Mouse (Mus musculus) lung, postnatal 0 days (tissue): ENCODE results near the gene Smtnl1. TPM values are rescaled to one million over a fixed set of nuclear protein-coding genes. Genes with fewer than 3 reads are reported as not detected.
A peak's percentile ranks its signal among the peaks of the same experiment; 100 is the strongest.
"Not testable (repeated sequence)": the region's sequence is repeated elsewhere in the genome, so short reads cannot be mapped to it uniquely, and the experiment has no call there.

Source experiments
- ATAC-seq: fragments of 200-750 bp; cut with Nextera tagmentation; 2 replicates; pipeline ENCODE4 v1.8.0; 2017; ENCODE audit warnings: moderate library complexity
- DNase-seq: peaks from one replicate; pipeline ENCODE4 v3.0.0-alpha.2; 2016; ENCODE audit warnings: low spot score
- H3K27ac ChIP-seq: fragments of 300-500 bp; sonication (generic); 2 replicates; pipeline ENCODE4 v1.5.1; 2014; ENCODE audit warnings: antibody characterized with exemption, mild to moderate bottlenecking, low read length, mixed read lengths
- H3K27me3 ChIP-seq: fragments of 300-500 bp; sonication (generic); replicated peaks from 2 replicates; pipeline ENCODE4 v1.6.1; 2014; ENCODE audit warnings: low read length, mixed read lengths; ENCODE audit not compliant: insufficient read depth
- H3K36me3 ChIP-seq: fragments of 300-500 bp; sonication (generic); 2 replicates; pipeline ENCODE4 v1.6.1; 2014; ENCODE audit warnings: low read length, mixed read lengths; ENCODE audit not compliant: insufficient read depth
- H3K4me1 ChIP-seq: fragments of 300-500 bp; sonication (generic); 2 replicates; pipeline ENCODE4 v1.6.1; 2014; ENCODE audit warnings: antibody characterized with exemption, low read depth, low read length, mixed read lengths; ENCODE audit not compliant: insufficient read depth
- H3K4me2 ChIP-seq: fragments of 300-500 bp; sonication (generic); replicated peaks from 2 replicates; pipeline ENCODE4 v1.6.1; 2014; ENCODE audit warnings: low read depth, mild to moderate bottlenecking, low read length, moderate library complexity, mixed read lengths
- H3K4me3 ChIP-seq: fragments of 300-500 bp; sonication (generic); 2 replicates; pipeline ENCODE4 v1.5.1; 2014; ENCODE audit warnings: low read depth, low read length
- H3K9ac ChIP-seq: fragments of 300-500 bp; sonication (generic); replicated peaks from 2 replicates; pipeline ENCODE4 v1.6.1; 2014; ENCODE audit warnings: low read depth, mild to moderate bottlenecking
- H3K9me3 ChIP-seq: fragments of 300-500 bp; sonication (generic); 2 replicates; pipeline ENCODE4 v1.6.1; 2016; ENCODE audit warnings: low read length, mixed read lengths
- CTCF ChIP-seq: IDR thresholded peaks from 2 replicates; pipeline ENCODE4 v1.5.1; 2016; ENCODE audit warnings: antibody characterized with exemption, mild to moderate bottlenecking
- EP300 ChIP-seq: IDR thresholded peaks from 2 replicates; pipeline ENCODE4 v1.6.1; 2016; ENCODE audit warnings: antibody characterized with exemption, mild to moderate bottlenecking, control low read depth
- WGBS: fragments of 180-500 bp; shearing (Covaris S2); extraction: QIAGEN DNeasy Blood & Tissue Kit; methylation state at CpG from one replicate; pipeline ENCODE4 v1.1.7; 2014; 5-methylcytosine and 5-hydroxymethylcytosine counted together
- polyA plus RNA-seq: library from polyadenylated mRNA; unstranded; fragments of >200 nt; fragmentation: Nextera tagmentation; extraction: Ambion mirVana; gene quantifications from 2 replicates; pipeline ENCODE4 v1.2.1, GENCODE M21; 2015

The Smtnl1 gene
- polyA plus RNA-seq, 1 experiment from 2014 or later: 0.53 TPM

DNA sequence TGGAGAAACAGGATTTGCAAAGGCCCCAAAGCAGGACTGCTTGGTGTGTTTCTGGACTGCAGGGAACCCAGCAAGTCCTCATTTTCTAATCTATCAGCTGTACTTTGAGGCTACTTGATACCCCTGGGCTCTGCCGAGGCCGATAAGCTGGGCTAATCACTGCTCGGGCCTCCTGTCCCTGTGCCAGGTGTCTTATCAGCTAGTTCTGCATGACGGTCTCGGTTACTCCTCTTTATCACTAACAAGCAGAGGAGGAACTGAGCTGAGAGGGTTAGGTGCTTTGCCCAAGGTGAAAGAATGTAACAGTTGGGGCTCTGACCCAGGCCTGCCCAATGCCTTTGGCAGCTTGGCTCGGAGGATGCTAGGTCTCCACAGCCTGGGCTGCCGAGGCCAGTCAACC lies 10.6 kb downstream of the Smtnl1 start:
- H3K27ac ChIP-seq: no peak overlapping the region
- H3K4me1 ChIP-seq: no peaks in the 10 kb centered on the region
- H3K4me2 ChIP-seq: no peak overlapping the region
- no peak overlapping the region for H3K4me3 ChIP-seq
- H3K9me3 ChIP-seq: no peaks in the 10 kb centered on the region
- no peaks in the 10 kb centered on the region for H3K27me3 ChIP-seq
- TF ChIP-seq EP300: no peak
- no peak for TF ChIP-seq CTCF
- no peak overlapping the region for H3K9ac ChIP-seq
- ATAC-seq: peak; percentile 33
- DNase-seq: no peak
- 43% methylated on average over 7 of the region's 7 CpGs for WGBS
- peaks cover 7% of the 10 kb centered on the region; the same call in 1 of the 2 replicates for H3K36me3 ChIP-seq

GRCm38 (mm10) chr2:84810886-84811577 lies 11.4 kb downstream of the Smtnl1 start:
- 0 out of 2 replicates have a peak, but pooled peaks have one; percentile 17 for TF ChIP-seq EP300
- TF ChIP-seq CTCF: peak; percentile 88
- Histone ChIP-seq H3K36me3 (peaks cover 7% of the 10 kb centered on the region; the same call in 1 of the 2 replicates), H3K9me3 (no peaks in the 10 kb centered on the region), H3K4me1 (no peaks in the 10 kb centered on the region), H3K27ac (no peak overlapping the region), H3K4me3 (peak overlapping the region; percentile 25), H3K27me3 (no peaks in the 10 kb centered on the region), H3K9ac (0 out of 2 replicates have a peak overlapping the region, but pooled peaks have one; percentile 8), H3K4me2 (peak overlapping the region; percentile 60)
- DNase-seq (peak; percentile 94), ATAC-seq (peak; percentile 87)
- 24% methylated on average over 26 of the region's 26 CpGs for WGBS

DNA sequence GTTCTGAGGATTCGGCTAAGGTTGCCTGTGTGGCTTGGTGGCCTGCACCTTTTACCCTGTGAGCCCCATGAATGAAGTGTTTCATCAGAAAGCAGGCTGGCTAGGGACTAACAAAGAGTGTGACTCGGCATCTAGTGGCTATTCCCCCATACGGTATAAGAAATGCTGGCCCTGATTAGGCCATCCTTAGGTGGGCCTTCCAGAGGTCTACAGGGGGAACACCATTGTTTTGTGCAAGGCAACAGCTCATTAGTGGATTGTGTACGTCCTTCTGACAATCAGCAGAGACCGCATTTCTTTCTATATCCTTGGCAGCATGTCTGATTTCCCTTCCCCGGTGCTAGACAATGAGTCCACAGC lies 11.9 kb downstream of the Smtnl1 start:
- DNase-seq: no peak
- ATAC-seq: 0 out of 2 replicates have a peak, but pooled peaks have one; percentile 5
- 76% methylated on average over 6 of the region's 6 CpGs for WGBS
- Histone ChIP-seq H3K9me3 (no peaks in the 10 kb centered on the region), H3K36me3 (peaks cover 7% of the 10 kb centered on the region; the same call in 1 of the 2 replicates), H3K4me1 (no peaks in the 10 kb centered on the region), H3K4me2 (peak overlapping the region; percentile 60; the same call in 1 of the 2 replicates), H3K27ac (no peak overlapping the region), H3K9ac (no peak overlapping the region), H3K27me3 (no peaks in the 10 kb centered on the region), H3K4me3 (no peak overlapping the region)
- TF ChIP-seq EP300 (no peak), CTCF (no peak)

GRCm38 (mm10) chr2:84809330-84809729 lies 13.1 kb downstream of the Smtnl1 start:
- H3K27me3 ChIP-seq: no peaks in the 10 kb centered on the region
- no peak overlapping the region for H3K4me3 ChIP-seq
- no peak overlapping the region for H3K4me2 ChIP-seq
- H3K27ac ChIP-seq: no peak overlapping the region
- H3K9me3 ChIP-seq: no peaks in the 10 kb centered on the region
- no peaks in the 10 kb centered on the region for H3K4me1 ChIP-seq
- H3K36me3 ChIP-seq: peaks cover 7% of the 10 kb centered on the region; the same call in 1 of the 2 replicates
- no peak for DNase-seq
- ATAC-seq: no peak
- no peak for TF ChIP-seq CTCF
- no peak for TF ChIP-seq EP300
- H3K9ac ChIP-seq: no peak overlapping the region

DNA sequence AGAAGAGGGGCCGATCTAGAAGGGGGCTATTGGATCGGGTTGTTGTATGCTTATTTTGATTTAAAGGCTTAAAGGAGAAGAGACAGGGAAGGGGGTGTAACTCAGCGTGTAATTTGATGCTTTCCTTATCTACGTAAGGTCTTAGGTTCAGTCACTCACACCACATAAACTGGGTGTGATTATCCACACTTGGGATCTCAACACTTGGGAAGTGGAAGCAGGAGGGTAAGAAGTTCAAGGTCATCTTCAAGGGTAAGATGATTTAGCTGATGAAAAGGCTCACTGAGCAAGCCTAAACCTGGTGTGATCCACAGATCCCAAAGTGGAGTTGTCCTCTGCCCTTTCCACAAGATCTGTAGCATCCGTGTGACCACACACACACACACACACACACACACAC lies 15.9 kb downstream of the Smtnl1 start:
- 42% methylated on average over 5 of the region's 5 CpGs for WGBS
- Histone ChIP-seq H3K27ac (no peak overlapping the region), H3K4me1 (no peaks in the 10 kb centered on the region), H3K4me2 (no peak overlapping the region), H3K9ac (no peak overlapping the region), H3K9me3 (no peaks in the 10 kb centered on the region), H3K27me3 (no peaks in the 10 kb centered on the region), H3K36me3 (peaks cover 7% of the 10 kb centered on the region; the same call in 1 of the 2 replicates), H3K4me3 (no peak overlapping the region)
- ATAC-seq (no peak), DNase-seq (no peak)
- TF ChIP-seq CTCF (no peak), EP300 (no peak)

GRCm38 (mm10) chr2:84803963-84804362 lies 18.5 kb downstream of the Smtnl1 start:
- WGBS: 85% methylated on average over 7 of the region's 7 CpGs
- ATAC-seq (no peak), DNase-seq (no peak)
- peaks cover 7% of the 10 kb centered on the region; the same call in 1 of the 2 replicates for H3K36me3 ChIP-seq
- H3K4me3 ChIP-seq: no peak overlapping the region
- H3K4me2 ChIP-seq: no peak overlapping the region
- no peaks in the 10 kb centered on the region for H3K4me1 ChIP-seq
- H3K27ac ChIP-seq: no peak overlapping the region
- no peaks in the 10 kb centered on the region for H3K27me3 ChIP-seq
- TF ChIP-seq CTCF (no peak), EP300 (no peak)
- H3K9me3 ChIP-seq: no peaks in the 10 kb centered on the region
- no peak overlapping the region for H3K9ac ChIP-seq

DNA sequence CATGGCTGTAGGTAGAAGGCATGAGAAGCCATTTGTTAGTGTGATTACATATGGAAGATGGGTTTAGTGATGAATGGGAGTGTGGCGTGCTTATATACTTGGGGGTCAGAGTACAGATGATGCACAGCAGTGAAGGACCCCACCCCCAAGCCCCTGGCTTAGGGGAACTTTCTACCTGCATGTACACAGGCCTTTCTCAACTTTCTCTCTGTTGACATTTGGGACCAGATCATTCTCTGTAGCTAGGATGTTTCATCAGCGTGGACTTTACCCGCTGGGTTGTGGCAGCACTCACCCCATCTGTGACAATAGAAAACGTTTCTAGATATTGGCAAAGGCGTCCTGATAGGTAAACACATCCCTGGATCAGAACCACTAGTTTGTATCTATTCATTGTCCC lies 21.2 kb downstream of the Smtnl1 start:
- not testable (repeated sequence) for H3K9me3 ChIP-seq, H3K27ac ChIP-seq, H3K4me3 ChIP-seq, H3K9ac ChIP-seq, H3K4me2 ChIP-seq, H3K4me1 ChIP-seq, H3K27me3 ChIP-seq, DNase-seq, ATAC-seq, H3K36me3 ChIP-seq
- WGBS: 77% methylated on average over 5 of the region's 5 CpGs
